Mouse (Mus musculus): ENCODE results near the gene Tcte2.

GRCm38 (mm10) chr17:13725004-13725550 lies 36.5 kb downstream of the Tcte2 start:
- TF ChIP-seq CTCF (IDR thresholded peaks at IDR 0.05; ENCODE audit: low read depth, low read length) (no peak), POLR2A (IDR thresholded peaks at IDR 0.05; ENCODE audit: borderline replicate concordance, low read depth, low read length) (no peak)
